Mouse (Mus musculus): ENCODE data around the gene Dnajb2. TPM values are rescaled to one million over a fixed set of nuclear protein-coding genes. Genes with fewer than 3 reads are reported as not detected.

Dnajb2 gene
- total RNA-seq, 2 experiments from 2014 or later: 69.6 to 82.8 TPM

DNA sequence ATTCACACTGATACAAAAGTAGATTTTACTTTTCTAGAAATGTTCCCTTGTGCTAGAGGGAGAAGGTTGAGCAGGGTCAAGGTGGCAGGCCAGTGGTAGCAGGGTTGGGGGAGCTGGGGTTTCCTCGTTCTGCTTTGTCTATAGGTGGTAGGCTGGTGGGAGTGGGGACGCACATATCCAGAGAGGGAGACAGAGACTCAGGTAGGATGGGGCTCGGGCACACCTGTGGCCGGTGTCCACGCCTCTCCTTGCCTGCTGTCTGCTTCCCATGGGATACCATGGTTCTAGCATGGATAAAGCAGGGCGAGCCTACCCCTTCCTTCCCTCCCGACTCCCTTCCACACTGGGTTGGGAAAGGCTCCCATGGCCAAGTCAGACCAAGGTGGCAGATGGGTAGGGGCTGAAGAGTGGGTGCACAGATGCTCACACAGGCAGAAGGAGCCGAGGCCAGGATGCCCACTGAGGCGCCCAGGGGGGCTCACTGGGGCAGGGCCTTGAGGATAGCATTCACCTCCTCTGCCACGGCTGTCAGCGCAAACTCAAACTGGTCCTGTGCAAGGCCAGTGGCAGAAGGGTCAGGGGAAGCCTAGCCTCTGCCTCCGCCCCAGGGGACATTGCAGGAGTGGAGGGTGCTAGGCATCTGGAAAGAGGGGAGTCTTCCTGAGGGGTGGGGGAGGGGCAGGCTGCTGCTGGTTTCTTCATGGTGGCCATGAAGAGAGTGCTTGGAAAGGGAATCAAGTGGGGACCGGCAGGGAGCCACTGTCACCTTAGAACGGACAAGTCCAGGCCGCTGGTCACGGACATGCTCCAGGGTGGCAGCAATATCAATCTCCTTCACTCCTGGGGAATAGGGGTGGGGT lies 11.1 kb downstream of the Dnajb2 start:
- no peak for DNase-seq (ENCODE audit: low spot score in 2 of 2)
- no peak for TF ChIP-seq CTCF (conservative IDR thresholded peaks at IDR 0.05)
- peak overlapping the region; percentile 82 for H3K27ac ChIP-seq
- no peak overlapping the region for H3K4me3 ChIP-seq

DNA sequence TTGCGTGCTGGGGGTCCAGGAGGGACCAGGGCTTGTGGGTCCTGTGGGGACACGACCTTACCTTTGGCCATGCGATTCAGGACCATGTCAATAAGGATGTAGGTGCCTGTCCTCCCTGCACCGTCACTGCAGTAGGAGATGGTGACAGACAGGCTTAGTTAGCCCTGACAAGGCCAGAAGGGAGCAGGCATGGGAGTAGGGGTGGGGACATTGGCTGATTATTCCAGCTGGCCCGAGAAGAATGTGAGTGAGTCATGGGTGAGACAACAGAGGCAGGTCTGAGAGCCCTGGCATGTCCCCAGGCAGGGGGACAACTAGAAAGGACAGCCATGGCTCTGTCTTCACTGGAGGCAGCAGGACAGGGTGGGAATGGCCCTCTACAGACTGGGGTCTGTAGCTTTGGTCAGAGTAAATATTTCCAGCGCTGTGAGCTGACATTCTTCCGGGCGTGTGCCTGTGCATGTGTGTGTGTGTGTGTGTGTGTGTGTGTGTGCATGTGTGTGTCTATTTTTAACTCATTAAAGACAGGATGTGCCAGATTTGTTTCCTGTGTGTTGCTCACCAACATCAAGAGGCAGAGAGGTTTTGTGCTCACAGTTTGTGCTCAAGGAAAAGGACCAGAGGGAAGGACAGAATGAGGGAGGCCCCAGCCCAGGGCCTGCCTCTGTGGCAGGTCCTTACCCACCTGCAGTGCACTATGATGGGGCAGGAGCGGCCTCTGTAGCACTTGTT lies 12.0 kb downstream of the Dnajb2 start:
- Histone ChIP-seq H3K4me3 (no peak overlapping the region), H3K27ac (peak overlapping the region; percentile 82)
- DNase-seq (ENCODE audit: low spot score in 2 of 2): no peak
- TF ChIP-seq CTCF (conservative IDR thresholded peaks at IDR 0.05): no peak

DNA sequence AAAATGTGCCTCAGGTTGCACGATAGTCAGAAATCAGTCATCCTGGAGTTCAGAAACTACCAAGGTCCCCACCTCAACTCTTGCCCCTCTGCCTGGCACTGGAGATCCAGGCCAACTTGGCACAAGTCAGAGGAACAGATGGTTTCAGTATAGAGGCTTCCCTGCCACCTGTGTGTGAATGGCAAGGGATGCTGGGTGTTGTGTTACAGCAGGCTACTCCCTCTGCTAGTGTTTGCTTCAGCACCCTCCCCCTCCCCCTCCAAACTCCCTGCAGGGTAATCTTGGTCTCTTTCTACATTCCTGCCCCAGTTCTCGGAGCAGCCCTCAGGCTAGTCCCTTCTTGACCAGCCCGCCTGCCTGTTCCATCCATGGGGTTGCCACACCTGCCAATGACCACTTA lies 14.3 kb downstream of the Dnajb2 start:
- no peak for DNase-seq (ENCODE audit: low spot score in 2 of 2)
- no peak overlapping the region for H3K4me3 ChIP-seq
- TF ChIP-seq CTCF (conservative IDR thresholded peaks at IDR 0.05): no peak
- 0 out of 2 replicates have a peak overlapping the region, but pooled peaks have one; percentile 6 for H3K27ac ChIP-seq

DNA sequence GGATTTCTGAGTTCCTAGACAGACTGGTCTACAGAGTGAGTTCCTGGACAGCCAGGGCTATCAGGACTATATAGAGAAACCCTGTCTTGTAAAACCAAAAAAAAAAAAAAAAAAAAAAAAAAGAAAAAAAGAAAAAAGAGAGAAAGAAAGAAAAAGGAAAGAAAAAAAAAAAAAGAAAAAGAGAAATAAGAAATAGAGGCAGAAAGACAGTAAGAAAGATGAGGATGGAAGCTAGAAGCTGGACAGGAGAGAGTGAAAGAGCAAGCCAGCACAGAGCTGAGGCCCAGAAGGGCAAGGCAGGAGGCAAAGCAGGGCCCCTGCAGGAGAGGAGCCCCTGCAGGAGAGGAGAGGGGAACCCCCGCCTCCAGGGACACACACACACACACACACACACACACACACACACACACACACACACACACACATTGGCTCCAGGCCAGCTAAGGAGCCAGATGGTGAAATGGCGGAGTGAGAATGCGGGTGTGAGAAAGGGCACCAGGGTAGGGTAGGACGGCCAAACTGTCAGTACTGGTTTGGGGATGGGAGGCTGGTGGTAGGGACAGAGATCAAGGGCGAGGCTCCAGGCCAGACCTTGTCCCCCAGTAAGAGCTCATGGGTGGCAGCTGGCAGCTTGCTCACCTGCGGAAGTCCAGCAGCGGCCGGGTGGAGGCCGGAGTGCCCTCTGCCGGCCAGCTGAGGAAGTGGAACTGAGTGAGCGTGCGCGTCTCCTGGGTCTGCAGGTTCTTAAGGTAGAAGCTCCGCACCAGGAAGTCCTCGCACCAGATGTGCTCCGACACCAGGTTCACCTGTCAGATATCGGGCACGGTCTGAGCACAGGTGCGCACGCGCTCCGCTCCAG lies 15.1 kb downstream of the Dnajb2 start:
- Histone ChIP-seq H3K27ac (peak overlapping the region; percentile 51; the same call in 1 of the 2 replicates), H3K4me3 (peak overlapping the region; percentile 5; the same call in 1 of the 2 replicates)
- DNase-seq (ENCODE audit: low spot score in 2 of 2): peak in 1 of 2 experiments; percentile 61
- peak; percentile 96 for TF ChIP-seq CTCF (conservative IDR thresholded peaks at IDR 0.05)

DNA sequence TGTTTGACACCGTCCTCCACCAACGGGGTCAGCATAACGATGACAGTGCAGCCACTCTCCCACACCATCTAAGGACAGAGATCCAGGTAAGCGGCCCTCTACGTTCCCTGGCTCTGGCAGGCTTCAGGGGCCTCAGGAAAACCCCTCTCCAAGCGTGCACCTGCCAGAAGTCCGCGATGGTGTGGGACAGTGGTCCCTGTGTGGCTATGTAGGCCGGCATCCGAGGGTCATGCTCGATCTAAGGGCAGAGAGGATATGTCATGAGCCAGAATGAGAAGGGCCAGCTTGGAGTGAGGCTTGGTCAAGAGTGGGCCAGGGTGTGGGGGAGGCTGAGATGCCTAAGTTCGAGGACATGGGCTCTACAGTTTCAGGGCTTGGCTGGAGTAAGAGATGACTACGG lies 16.1 kb downstream of the Dnajb2 start:
- no peak for TF ChIP-seq CTCF (conservative IDR thresholded peaks at IDR 0.05)
- Histone ChIP-seq H3K4me3 (no peak overlapping the region), H3K27ac (no peak overlapping the region)
- DNase-seq (ENCODE audit: low spot score in 2 of 2): no peak

DNA sequence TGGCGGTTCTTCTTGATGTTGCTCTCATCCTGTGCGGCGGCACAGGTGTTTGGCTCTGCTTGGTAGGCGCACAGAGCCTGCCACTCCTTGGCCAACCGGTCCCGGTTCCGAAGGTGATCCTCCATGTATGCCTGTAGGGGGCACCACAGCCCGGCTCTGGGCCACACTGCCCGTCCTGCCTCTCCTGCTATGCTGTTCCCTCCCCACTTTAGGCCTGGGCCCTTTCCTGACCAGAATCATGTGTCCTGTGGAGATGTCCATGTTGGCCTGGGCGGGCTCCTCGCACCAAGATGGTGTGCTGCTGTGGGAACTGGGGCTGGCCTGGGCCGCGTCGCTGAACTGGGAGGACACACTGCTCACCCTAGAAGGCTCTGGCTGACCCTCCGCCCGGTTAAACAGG lies 16.8 kb downstream of the Dnajb2 start:
- no peak for DNase-seq (ENCODE audit: low spot score in 2 of 2)
- no peak overlapping the region for H3K4me3 ChIP-seq
- H3K27ac ChIP-seq: no peak overlapping the region
- peak; percentile 66 for TF ChIP-seq CTCF (conservative IDR thresholded peaks at IDR 0.05)

DNA sequence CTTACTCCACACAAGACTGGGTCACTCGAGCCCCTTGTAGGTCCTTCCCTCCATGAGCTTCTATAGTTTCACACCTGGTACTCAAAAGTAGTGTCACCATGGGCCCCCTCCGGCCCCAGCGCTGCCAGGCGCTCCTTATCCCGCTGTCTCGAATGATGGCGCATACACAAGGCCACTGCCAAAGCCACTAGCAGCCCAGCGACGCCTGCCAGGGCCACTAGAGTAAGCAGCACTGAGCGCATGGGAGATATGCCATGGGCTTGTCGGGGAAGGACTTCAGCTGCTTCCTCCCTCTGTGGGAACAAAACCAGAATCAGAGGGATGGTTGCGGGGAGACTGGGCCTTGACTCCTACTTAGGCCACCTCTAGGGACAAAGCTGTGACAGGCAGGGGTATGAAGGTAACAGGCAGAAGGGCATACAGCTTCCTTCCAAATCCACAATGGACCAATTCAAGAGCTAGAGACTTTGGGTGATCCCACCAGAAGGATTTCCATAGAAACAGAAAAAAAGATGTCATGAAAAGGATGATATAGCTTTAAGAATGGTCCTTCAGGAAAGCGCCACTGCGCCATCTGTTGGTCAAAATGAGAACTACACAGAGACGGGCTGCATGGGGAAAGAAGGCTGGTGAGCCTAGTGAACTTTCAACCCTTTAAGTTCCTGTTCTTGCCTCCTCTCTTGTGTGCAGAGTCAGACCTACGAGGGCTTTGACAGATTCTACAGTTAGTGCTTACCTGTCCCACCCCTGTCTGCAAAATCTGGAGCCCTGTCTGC lies 17.8 kb downstream of the Dnajb2 start:
- peak; percentile 97 for TF ChIP-seq CTCF (conservative IDR thresholded peaks at IDR 0.05)
- Histone ChIP-seq H3K4me3 (no peak overlapping the region), H3K27ac (peak overlapping the region; percentile 61; the same call in 1 of the 2 replicates)
- peak; percentile 75 to 91 for DNase-seq (ENCODE audit: low spot score in 2 of 2)

DNA sequence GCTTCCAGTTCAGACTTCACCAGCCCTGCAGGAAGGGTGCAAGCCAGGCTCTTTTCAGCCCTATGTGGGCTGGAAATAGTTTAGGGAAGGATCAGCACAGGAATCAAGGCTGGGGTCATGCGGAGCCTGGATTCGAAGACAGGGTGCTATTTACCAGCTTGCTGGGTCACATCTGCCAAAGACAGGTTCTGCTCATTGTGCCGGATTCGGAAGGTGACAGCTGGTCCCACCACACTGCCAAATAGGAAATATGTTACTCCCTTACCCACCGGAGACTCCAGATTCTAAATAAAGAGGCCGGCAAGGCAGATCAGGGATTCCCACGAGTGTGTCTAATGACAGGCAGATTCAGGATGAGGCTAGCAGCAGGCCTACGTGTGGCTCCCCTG lies 18.4 kb downstream of the Dnajb2 start:
- Histone ChIP-seq H3K27ac (peak overlapping the region; percentile 61; the same call in 1 of the 2 replicates), H3K4me3 (no peak overlapping the region)
- no peak for DNase-seq (ENCODE audit: low spot score in 2 of 2)
- no peak; the same call in none of the 2 replicates for TF ChIP-seq CTCF (conservative IDR thresholded peaks at IDR 0.05)

DNA sequence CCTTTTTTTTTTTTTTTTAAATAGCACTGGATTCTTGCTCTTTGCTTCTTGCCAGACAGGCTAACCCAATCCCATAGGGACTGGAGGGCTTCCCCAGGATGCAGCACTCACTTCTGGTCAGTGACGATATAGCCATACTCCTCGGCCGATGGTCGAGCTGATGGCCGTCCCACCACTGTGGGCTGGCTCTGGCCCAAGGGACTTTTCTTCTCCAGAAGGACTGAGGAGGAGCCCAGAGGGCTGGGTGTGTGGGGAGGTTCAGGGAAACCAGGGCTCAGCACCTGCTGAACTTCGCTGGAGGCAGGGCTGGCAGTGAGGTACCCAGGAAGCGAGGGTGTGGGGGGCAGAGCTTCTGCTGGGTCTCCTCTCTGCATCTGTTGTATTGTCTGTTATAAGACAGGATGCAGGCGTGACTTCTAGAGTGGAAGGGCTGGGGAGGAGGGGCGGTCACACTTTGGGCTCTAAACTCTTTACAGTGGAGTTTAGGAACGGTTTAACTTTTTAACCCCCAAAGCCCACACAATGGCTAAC lies 19.4 kb downstream of the Dnajb2 start:
- no peak for DNase-seq (ENCODE audit: low spot score in 2 of 2)
- H3K4me3 ChIP-seq: no peak overlapping the region
- TF ChIP-seq CTCF (conservative IDR thresholded peaks at IDR 0.05): no peak
- no peak overlapping the region for H3K27ac ChIP-seq

DNA sequence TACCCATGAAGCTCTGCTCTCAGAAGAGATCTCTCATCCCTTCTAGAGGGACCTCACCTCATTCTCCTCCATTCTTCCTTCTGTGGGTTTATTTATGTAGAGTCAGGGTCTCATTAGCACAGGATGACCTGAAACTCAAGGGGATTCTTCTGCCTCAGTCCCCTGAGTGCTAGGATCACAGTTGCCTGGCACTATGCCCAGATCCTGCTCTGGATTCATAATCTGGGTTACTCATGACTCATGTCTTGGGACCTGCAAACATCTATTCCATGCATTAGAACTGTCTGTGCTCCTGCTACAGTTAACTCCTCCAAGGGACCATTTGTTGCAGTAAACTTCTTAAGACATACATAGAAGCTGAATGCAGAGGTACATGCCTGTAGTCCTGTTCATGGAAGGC lies 25.1 kb downstream of the Dnajb2 start:
- no peak overlapping the region for H3K4me3 ChIP-seq
- TF ChIP-seq CTCF (conservative IDR thresholded peaks at IDR 0.05): no peak
- DNase-seq (ENCODE audit: low spot score in 2 of 2): no peak
- H3K27ac ChIP-seq: no peak overlapping the region

All from layer of hippocampus, adult 2 months (tissue).